Mouse (Mus musculus): ENCODE data around the gene Celf1.

GRCm38 (mm10) chr2:91058435-91058834, 118.3 kb downstream of the Celf1 start:
- TF ChIP-seq CTCF (IDR thresholded peaks at IDR 0.05; ENCODE audit: low read depth) (no peak), EP300 (IDR thresholded peaks at IDR 0.05; ENCODE audit: low read depth) (no peak)
